Mouse (Mus musculus) cerebellum, adult (tissue): ENCODE results near the gene Apod.

Experiments used
- ATAC-seq: cut with Nextera tagmentation; 2 replicates; pipeline ENCODE4 v1.9.2; 2017; ENCODE audit warnings: mild to moderate bottlenecking, moderate library complexity, mixed read lengths; ENCODE audit not compliant: insufficient number of reproducible peaks, low FRiP score, low TSS enrichment

Apod gene

GRCm38 (mm10) chr16:31290281-31290680, 24.3 kb downstream of the Apod start:
- ATAC-seq, result no peak

GRCm38 (mm10) chr16:31287712-31288111, 26.9 kb downstream of the Apod start:
- ATAC-seq, result no peak

GRCm38 (mm10) chr16:31286801-31287488, 27.7 kb downstream of the Apod start:
- no peak for ATAC-seq

GRCm38 (mm10) chr16:31281981-31282380, 32.6 kb downstream of the Apod start:
- ATAC-seq, result no peak

- no peak for ATAC-seq
These were observed 34.4 kb downstream of the Apod start for GRCm38 (mm10) chr16:31280176-31280575.

DNA sequence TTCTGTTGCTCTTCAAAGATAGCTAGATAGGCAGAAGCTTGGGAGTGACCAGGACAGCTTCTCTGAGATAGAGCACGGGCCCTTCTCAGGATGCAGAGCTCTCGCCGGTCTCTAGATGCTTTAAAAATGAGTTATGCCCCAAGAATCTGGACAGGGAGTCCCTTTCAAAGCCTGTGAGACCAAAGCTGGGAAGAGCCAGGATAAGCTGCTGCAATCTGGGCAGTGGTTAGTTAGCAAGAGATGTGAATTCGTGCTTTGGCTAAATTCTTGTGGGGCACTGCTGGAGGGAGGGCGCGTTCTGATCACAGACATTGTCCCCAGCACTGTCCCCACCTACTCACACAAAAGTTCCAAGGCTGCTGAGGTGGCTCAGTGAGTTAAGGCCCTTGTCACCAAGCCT, 36.0 kb downstream of the Apod start:
- no peak for ATAC-seq

GRCm38 (mm10) chr16:31278081-31278480, 36.5 kb downstream of the Apod start:
- ATAC-seq, result no peak

DNA sequence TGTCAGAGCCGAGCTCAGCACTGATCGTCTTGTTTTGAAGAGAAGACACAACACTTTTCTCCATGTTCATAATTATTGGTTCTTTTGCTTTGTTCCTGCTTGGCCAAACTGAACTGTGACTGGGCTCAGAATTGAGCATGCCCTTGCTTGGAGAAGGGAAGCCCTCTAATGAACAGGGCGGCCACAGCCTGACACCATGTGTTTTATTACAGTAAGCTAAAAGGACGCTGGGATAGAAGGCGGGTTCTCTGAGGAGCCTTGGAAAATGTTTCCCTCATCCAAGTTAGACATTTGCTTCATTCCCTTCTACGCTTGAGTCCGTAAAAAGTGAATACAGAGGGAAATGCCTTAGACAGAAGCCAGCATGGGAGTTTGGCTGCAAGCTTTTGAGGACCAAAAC, 37.6 kb downstream of the Apod start:
- no peak for ATAC-seq

- ATAC-seq, result peak; percentile 12
These were observed 38.1 kb downstream of the Apod start for GRCm38 (mm10) chr16:31276539-31276938.

- peak; percentile 89 for ATAC-seq
These were observed 39.7 kb downstream of the Apod start, which contains the start of gene Ppp1r2 for GRCm38 (mm10) chr16:31274674-31275460. Gene Ppp1r2, minus strand, starts transcription at chr16:31275277.

DNA sequence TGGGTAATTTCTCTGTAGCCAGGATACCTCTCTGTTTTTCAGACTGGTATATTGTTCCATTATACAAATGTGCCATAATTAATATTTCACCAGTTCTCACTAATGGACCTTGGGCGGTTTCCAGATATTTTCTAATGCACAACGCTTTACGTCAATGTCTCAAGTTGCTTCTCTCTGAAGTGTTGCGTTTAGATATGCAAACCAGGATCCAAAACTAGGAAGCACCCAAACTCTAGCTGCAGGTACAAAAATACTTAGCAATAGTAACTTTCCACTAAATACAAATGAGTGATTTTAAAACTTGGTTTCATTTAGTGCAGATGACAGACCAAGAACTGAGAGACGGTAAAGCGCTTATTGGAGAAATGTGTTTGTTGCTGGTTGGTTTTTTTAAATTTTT, 40.5 kb downstream of the Apod start:
- no peak for ATAC-seq

DNA sequence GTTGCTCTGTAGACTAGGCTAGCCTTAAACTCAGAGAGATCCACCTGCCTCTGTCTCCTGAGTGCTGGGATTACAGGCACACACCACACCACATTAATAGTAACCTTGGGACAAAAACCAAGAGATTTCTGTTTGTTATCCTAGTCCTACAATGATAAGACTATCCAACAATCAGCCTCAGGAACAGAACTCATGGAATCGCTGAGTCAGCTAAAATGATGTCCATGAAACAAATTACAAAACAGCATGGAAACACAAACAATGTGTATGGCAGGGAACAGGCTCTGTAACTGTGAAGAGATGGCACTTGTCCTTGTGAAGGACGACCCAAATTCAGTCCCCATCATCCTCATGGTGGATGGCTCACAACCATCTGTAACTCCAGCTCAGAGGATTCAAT, 47.9 kb downstream of the Apod start:
- ATAC-seq, result no peak

DNA sequence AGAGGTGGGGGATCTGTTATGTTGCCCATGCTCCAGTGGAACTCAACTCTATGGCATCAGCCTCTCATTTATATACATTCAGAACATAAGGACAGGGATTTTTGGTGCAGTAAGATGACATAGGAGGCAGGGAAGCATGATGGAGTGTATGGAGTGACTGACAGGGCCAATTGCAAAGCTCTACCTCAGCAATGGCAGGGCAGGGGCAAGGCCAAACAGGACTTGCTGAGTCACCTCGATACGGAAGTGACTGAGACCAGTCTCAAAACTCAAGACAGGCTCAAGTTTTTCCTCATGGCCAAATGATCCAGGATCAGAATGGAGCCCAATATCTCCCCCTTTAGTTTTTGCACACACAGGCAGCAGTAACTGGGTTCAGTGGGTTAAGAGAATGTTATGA, 58.5 kb downstream of the Apod start:
- ATAC-seq, result no peak

- ATAC-seq, result no peak
These were observed 58.9 kb downstream of the Apod start for GRCm38 (mm10) chr16:31255685-31256084.

DNA sequence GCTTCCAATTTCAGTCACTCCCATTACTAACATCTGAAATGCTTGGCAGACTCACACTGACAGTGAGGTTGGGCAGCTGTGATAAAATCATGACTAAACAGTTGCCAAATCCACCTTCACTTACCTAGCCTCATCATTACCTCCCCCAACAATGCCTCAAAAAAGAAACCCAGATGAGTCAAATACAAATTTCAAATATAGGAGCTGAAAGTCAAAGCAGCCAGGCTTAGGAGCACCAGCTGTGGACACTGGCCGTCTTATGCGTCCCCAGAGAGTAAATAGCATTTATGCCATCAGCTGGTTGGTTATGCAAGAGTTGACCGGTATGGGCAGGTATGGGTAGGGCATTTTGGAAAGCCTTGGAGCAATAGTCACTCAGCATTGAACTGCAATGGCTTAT, 65.2 kb downstream of the Apod start:
- no peak for ATAC-seq

- ATAC-seq, result no peak
These were observed 65.9 kb downstream of the Apod start for GRCm38 (mm10) chr16:31248717-31249116.

- no peak for ATAC-seq
These were observed 67.2 kb downstream of the Apod start for GRCm38 (mm10) chr16:31247442-31247841.
